Mouse (Mus musculus): Measurements from ENCODE around the gene Ppard. TPM values are rescaled to one million over a fixed set of nuclear protein-coding genes. Genes with fewer than 3 reads are reported as not detected.
A peak's percentile ranks its signal among the peaks of the same experiment; 100 is the strongest.

The Ppard gene
- polyA plus RNA-seq, 1 experiment from 2014 or later: 4.6 TPM

DNA sequence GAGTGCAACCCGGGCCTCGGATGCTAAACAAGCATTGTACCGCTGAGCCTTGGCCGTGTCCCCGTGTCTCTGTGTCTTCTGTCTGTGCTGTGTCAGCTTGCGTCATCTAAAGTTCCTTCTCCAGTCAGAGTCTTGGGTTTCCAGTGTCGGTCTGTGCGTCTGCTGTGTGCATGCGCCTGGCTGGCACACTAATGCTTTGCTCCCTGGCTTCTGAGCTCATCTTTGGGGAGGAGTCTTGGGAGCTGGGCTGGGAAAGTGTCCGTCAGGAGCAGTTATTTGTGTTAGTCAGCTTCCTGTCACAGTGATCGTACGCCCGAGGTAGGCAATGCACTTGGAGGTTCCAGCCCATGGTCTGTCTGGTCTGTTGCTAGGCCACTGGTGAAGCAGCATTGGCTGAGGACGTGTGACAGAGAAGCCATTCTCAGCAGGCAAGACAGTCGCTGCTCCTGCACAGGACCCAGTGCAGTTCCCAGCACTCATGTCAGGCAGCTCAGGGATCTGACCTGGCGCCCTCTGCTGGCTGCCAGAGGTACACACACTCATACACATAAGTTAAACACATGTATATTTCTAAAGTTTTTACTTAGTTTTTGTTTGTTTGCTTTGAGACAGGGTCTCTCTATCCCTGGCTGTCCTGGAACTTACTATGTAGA lies 27.5 kb downstream of the Ppard start:
- Histone ChIP-seq H3K36me3 (no peaks in the 10 kb centered on the region), H3K27me3 (replicated peaks) (no peaks in the 10 kb centered on the region), H3K9me3 (no peaks in the 10 kb centered on the region), H3K9ac (no peak overlapping the region), H3K4me3 (replicated peaks) (no peak overlapping the region), H3K4me1 (peaks cover 36% of the 10 kb centered on the region), H3K27ac (no peak overlapping the region), H3K4me2 (no peak overlapping the region)
- WGBS: 81% methylated on average over 16 of the region's 16 CpGs
- ATAC-seq (ENCODE audit: insufficient read depth, low FRiP score, low read depth): no peak

DNA sequence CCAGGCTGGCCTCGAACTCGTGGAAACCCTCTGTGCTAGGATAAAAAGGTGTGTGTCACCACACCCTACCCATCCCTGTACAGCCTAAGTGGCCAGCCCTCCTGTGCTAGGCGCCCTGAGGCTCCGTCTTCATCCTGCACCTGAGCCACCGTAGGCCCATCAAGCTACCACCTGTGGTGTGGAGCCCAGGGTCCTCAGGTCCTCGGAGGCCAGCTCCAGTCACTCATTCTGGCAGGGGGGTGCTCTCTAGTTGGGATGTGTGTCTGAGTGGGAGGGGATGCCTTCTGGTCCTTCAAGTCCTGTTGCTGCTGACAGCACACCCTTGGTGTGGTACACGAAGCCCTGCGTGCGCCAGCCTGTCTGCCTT lies 28.0 kb downstream of the Ppard start:
- WGBS: 88% methylated on average over 9 of the region's 9 CpGs
- no peaks in the 10 kb centered on the region for H3K36me3 ChIP-seq
- no peak overlapping the region for H3K4me3 ChIP-seq (replicated peaks)
- H3K9ac ChIP-seq: no peak overlapping the region
- H3K27ac ChIP-seq: no peak overlapping the region
- no peak overlapping the region for H3K4me2 ChIP-seq
- H3K4me1 ChIP-seq: peaks cover 35% of the 10 kb centered on the region
- ATAC-seq (ENCODE audit: insufficient read depth, low FRiP score, low read depth): no peak
- H3K9me3 ChIP-seq: no peaks in the 10 kb centered on the region
- no peaks in the 10 kb centered on the region for H3K27me3 ChIP-seq (replicated peaks)

DNA sequence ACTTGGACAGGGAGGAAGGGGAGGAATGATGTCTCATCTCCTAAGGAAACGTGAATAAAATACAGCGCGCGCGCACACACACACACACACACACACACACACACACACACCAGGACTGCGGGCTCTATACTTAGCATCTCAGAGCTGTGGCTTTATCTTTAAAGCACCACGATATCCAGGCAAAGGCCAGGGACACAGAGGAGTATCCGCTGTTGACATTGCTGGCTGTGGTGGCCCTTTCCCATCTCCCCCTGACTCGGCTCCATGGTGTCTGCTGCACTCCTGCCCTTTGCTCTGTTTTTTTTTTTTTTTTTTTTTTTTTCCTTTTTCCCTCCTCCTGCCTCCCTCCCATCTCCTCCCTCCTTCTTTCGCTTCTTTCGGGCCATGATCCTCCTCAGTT lies 29.3 kb downstream of the Ppard start:
- H3K9ac ChIP-seq: no peak overlapping the region
- H3K4me3 ChIP-seq (replicated peaks): no peak overlapping the region
- H3K27ac ChIP-seq: no peak overlapping the region
- no peak overlapping the region for H3K4me2 ChIP-seq
- H3K9me3 ChIP-seq: no peaks in the 10 kb centered on the region
- no peaks in the 10 kb centered on the region for H3K27me3 ChIP-seq (replicated peaks)
- peaks cover 23% of the 10 kb centered on the region for H3K4me1 ChIP-seq
- no peak for ATAC-seq (ENCODE audit: insufficient read depth, low FRiP score, low read depth)
- WGBS: 67% methylated on average over 11 of the region's 11 CpGs
- H3K36me3 ChIP-seq: no peaks in the 10 kb centered on the region

DNA sequence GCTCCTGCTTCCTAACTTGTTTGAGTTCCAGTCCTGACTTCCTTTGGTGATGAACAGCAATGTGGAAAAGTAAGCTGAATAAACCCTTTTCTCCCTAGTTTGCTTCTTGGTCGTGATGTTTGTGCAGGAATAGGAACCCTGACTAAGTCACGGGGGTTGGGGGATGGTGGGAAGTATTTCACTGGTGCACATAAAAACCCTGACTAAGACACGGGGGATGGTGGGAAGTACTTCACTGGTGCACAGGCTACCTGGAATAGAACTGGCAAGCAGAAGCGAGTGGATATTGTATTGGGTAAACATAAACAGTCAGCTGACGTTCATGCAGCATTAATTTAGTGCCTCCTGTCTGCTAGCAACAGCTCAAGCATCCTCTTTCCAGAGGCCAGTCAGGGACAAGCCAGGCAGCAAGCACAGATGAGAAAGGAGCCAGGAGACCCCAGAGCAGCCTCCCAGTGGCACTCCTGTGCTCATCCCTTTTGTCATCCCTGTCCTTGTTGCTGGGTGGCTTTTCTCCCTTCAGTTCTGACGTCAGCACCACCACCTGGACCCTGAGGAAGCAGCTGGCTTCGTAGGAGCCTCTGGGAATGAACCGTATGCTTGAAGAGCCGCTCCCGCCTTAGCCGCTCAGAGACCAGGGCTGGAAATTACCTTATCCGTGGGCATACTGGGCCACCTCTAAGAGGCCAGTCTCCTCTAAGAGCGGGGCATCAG lies 30.8 kb downstream of the Ppard start:
- no peak overlapping the region for H3K27ac ChIP-seq
- H3K4me1 ChIP-seq: peaks cover 11% of the 10 kb centered on the region
- no peak overlapping the region for H3K9ac ChIP-seq
- 62% methylated on average over 13 of the region's 13 CpGs for WGBS
- no peak overlapping the region for H3K4me2 ChIP-seq
- H3K9me3 ChIP-seq: no peaks in the 10 kb centered on the region
- no peaks in the 10 kb centered on the region for H3K27me3 ChIP-seq (replicated peaks)
- H3K4me3 ChIP-seq (replicated peaks): no peak overlapping the region
- no peaks in the 10 kb centered on the region for H3K36me3 ChIP-seq
- ATAC-seq (ENCODE audit: insufficient read depth, low FRiP score, low read depth): no peak

DNA sequence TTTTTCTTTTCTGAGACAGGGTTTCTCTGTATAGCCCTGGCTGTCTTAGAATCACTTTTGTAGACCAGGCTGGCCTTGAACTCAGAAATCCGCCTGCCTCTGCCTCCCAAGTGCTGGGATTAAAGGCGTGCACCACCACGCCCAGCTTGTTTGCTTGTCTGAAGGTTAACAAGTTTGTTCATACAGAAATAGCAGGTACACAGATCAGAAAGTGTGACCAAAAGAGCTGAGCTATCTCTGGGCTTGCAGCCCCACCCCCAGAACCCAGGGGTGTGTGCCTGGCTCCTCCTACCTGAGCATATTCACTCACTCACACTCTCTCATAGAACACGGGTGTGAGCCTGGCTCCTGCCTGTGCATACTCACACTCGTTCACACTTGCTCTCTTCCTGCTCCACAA lies 34.8 kb downstream of the Ppard start:
- no peaks in the 10 kb centered on the region for H3K9me3 ChIP-seq
- no peak overlapping the region for H3K27ac ChIP-seq
- WGBS: 84% methylated on average over 5 of the region's 5 CpGs
- ATAC-seq (ENCODE audit: insufficient read depth, low FRiP score, low read depth): no peak
- H3K36me3 ChIP-seq: no peaks in the 10 kb centered on the region
- H3K4me3 ChIP-seq (replicated peaks): no peak overlapping the region
- H3K27me3 ChIP-seq (replicated peaks): no peaks in the 10 kb centered on the region
- peaks cover 27% of the 10 kb centered on the region for H3K4me1 ChIP-seq
- no peak overlapping the region for H3K9ac ChIP-seq
- no peak overlapping the region for H3K4me2 ChIP-seq

DNA sequence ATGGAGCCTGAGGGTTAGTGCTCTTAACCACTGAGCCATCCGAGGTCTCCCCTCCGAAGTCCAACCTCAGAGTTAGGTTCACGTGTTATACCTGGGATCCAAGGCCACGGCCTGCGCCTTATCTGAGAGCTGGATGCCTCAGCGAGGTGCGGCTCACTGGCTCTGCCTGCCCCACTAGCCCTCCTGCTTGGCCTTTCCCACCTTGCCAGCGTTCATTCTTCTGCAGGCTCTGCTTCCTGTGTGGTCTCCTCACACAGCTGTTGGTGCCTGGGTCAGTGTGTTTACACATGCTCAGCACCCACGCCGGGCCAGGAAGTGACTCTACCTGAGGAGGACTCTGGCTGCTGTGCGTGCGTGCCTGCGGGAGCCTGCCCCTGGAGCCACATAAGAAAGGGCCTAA lies 37.7 kb downstream of the Ppard start:
- Histone ChIP-seq H3K9ac (no peak overlapping the region), H3K4me1 (peaks cover 17% of the 10 kb centered on the region; the same call in 1 of the 2 replicates), H3K4me3 (replicated peaks) (no peak overlapping the region), H3K9me3 (no peaks in the 10 kb centered on the region), H3K27ac (peak overlapping the region; percentile 80), H3K36me3 (no peaks in the 10 kb centered on the region), H3K27me3 (replicated peaks) (no peaks in the 10 kb centered on the region), H3K4me2 (no peak overlapping the region)
- 34% methylated on average over 13 of the region's 13 CpGs for WGBS
- peak; percentile 57 for ATAC-seq (ENCODE audit: insufficient read depth, low FRiP score, low read depth)

DNA sequence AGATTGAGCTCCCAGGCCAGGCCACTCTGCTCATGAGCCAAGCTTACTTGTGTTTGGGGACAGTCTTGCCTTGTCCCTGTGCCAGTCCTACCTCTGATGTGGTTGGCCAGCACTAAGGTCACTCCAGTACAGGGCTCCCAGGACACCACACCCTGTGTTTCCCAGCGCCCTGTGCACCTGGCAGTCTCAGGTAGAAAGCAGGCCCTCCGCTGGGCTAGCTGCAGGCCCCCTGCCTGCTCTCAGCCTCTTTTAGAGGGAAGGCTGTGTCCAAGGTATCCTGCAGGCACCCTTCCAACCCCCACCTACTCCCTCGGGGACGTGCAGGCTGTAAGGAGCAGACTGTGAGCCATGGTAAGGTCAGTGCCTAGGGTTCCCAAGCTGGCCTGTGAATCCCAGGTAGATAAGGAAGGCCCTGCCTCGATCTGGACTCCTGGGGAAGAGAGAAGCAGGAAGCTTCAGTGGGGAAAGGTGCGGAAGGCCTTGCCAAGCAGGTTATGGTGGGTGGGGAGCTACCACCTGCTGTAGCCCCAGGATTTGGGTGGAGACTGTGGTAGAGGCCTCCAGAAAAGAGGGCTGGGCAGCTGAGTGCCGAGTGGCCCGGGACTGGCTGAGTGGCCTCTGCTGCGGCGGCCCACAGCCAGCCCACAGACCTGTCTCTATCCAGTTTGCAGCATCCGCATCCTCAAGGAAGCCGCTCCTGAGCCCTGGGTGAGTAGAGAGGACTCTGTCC lies 39.2 kb downstream of the Ppard start:
- H3K4me2 ChIP-seq: peak overlapping the region; percentile 39
- no peaks in the 10 kb centered on the region for H3K36me3 ChIP-seq
- WGBS: 67% methylated on average over 12 of the region's 12 CpGs
- no peaks in the 10 kb centered on the region for H3K27me3 ChIP-seq (replicated peaks)
- H3K9ac ChIP-seq: no peak overlapping the region
- ATAC-seq (ENCODE audit: insufficient read depth, low FRiP score, low read depth): peak; percentile 52
- peak overlapping the region; percentile 1 for H3K4me3 ChIP-seq (replicated peaks)
- no peaks in the 10 kb centered on the region for H3K9me3 ChIP-seq
- peaks cover 17% of the 10 kb centered on the region; the same call in 1 of the 2 replicates for H3K4me1 ChIP-seq
- peak overlapping the region; percentile 80 for H3K27ac ChIP-seq

DNA sequence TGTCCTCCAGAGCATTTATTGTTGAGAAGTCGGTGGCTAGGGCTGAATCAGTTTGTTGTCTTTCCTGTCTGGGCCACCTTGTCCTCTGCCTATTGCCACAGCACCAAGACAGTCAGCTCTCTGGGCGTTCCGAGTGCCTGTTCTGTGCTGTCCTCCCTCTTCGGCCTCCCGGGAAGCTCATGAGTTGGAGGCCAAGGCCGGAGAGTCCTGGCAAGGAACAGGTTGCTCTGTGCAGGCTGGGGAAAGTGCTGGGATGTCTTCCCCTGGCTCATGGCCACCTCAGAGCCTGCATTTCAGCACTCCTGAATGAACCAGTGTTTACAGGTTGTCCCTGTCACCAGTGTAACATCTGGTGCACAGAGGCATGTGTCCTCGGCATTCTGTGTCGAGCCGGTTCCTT lies 39.8 kb downstream of the Ppard start:
- Histone ChIP-seq H3K9me3 (no peaks in the 10 kb centered on the region), H3K27me3 (replicated peaks) (no peaks in the 10 kb centered on the region), H3K4me3 (replicated peaks) (peak overlapping the region; percentile 1), H3K36me3 (no peaks in the 10 kb centered on the region), H3K4me1 (peaks cover 21% of the 10 kb centered on the region), H3K4me2 (peak overlapping the region; percentile 39), H3K27ac (peak overlapping the region; percentile 80), H3K9ac (no peak overlapping the region)
- 71% methylated on average over 9 of the region's 9 CpGs for WGBS
- no peak for ATAC-seq (ENCODE audit: insufficient read depth, low FRiP score, low read depth)

DNA sequence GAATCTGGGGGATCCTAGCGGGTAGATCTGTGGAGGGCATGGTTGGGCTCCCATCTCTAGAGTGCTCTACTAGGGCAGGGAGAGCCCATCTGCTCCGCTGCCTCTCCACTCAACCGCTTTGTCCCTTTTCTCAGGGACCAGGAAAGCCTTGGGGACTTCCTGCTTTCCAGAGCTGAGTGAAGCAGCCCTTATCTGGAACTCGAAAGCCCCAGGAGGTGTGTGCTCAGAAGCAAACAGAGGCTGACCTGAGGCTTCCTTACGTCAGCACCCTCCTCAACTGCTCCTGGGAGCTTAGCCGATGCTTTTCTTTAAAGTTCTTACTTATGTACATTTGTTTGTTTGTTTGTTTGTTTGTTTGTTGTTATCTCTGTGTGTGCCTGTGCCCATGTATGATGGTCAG lies 40.3 kb downstream of the Ppard start:
- Histone ChIP-seq H3K4me2 (peak overlapping the region; percentile 39), H3K27ac (peak overlapping the region; percentile 80), H3K4me3 (replicated peaks) (peak overlapping the region; percentile 1), H3K27me3 (replicated peaks) (no peaks in the 10 kb centered on the region), H3K4me1 (peaks cover 26% of the 10 kb centered on the region), H3K36me3 (no peaks in the 10 kb centered on the region), H3K9ac (no peak overlapping the region), H3K9me3 (no peaks in the 10 kb centered on the region)
- 67% methylated on average over 6 of the region's 6 CpGs for WGBS
- ATAC-seq (ENCODE audit: insufficient read depth, low FRiP score, low read depth): peak; percentile 51; the same call in 1 of the 2 replicates

DNA sequence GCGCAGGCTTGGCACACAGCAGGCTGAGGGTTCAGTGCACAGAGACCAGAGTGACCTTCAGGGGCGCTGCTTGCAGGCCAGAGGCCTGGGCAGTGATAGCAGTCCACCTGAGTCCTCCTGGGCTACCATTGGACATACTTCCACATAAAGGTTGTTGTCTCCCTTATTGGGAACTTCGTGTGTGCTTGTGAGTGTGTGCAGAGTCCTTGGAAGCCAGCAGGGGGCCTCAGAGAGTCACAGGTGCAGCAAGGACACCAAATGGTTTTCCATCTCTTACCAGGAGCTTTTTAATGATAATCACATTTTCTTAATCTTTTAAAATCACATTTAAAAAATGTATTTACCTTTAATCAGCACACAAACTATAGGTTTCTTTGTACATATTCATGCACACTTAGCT lies 42.2 kb downstream of the Ppard start:
- ATAC-seq (ENCODE audit: insufficient read depth, low FRiP score, low read depth): no peak
- no peaks in the 10 kb centered on the region for H3K27me3 ChIP-seq (replicated peaks)
- H3K9ac ChIP-seq: no peak overlapping the region
- no peaks in the 10 kb centered on the region for H3K36me3 ChIP-seq
- H3K4me1 ChIP-seq: peaks cover 31% of the 10 kb centered on the region
- H3K27ac ChIP-seq: no peak overlapping the region
- 76% methylated on average over 3 of the region's 3 CpGs for WGBS
- no peak overlapping the region for H3K4me2 ChIP-seq
- H3K4me3 ChIP-seq (replicated peaks): no peak overlapping the region
- no peaks in the 10 kb centered on the region for H3K9me3 ChIP-seq

DNA sequence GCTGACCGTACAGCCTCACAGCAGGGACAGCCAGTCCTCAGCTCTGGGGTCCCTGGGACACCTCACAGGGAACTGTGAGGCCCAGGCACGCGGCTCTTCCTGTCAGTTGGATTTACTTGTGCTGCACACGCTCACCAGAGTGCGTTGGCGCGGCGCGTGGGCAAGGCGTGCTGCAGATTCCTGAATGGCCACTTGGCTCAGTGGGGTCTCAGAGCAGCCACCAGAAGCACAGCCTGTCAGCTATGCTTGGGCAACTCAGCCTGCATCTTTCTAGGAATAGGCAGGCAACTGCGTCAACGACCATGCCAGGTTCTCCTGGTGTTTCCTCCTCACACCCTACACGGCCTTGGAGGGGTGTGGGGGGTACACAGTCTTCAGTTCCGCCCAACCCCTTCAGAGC lies 44.7 kb downstream of the Ppard start:
- peaks cover 37% of the 10 kb centered on the region for H3K4me1 ChIP-seq
- H3K27me3 ChIP-seq (replicated peaks): no peaks in the 10 kb centered on the region
- H3K36me3 ChIP-seq: no peaks in the 10 kb centered on the region
- H3K9me3 ChIP-seq: no peaks in the 10 kb centered on the region
- no peak overlapping the region for H3K4me2 ChIP-seq
- no peak overlapping the region for H3K9ac ChIP-seq
- no peak overlapping the region for H3K4me3 ChIP-seq (replicated peaks)
- 80% methylated on average over 14 of the region's 14 CpGs for WGBS
- no peak for ATAC-seq (ENCODE audit: insufficient read depth, low FRiP score, low read depth)
- no peak overlapping the region for H3K27ac ChIP-seq

DNA sequence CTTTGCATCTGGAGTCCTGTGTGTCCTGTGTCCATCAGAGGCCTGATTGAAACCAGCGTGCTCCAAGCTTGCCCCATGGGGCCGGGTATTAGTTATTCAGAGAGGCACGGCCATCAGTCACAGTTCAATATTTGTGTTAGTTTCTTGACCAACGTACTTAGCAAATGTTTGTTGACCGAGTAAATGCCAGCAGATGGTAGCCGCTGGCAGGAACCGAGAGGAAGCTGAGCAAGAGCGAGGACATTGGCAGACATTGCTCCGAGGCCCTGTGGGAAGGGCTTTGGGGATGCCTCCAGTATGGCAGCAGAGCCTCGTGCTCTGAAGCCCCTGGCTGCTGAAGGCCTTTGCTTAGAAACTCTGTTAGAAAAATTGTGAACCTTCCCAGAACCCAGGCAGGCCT lies 45.2 kb downstream of the Ppard start:
- H3K4me3 ChIP-seq (replicated peaks): no peak overlapping the region
- no peak overlapping the region for H3K4me2 ChIP-seq
- H3K27me3 ChIP-seq (replicated peaks): no peaks in the 10 kb centered on the region
- H3K4me1 ChIP-seq: peaks cover 37% of the 10 kb centered on the region
- H3K27ac ChIP-seq: no peak overlapping the region
- ATAC-seq (ENCODE audit: insufficient read depth, low FRiP score, low read depth): no peak
- no peak overlapping the region for H3K9ac ChIP-seq
- WGBS: 44% methylated on average over 10 of the region's 10 CpGs
- no peaks in the 10 kb centered on the region for H3K36me3 ChIP-seq
- no peaks in the 10 kb centered on the region for H3K9me3 ChIP-seq
